Comparison of ENCODE assay signal across 21 mouse cellular contexts in the genomic region with DNA sequence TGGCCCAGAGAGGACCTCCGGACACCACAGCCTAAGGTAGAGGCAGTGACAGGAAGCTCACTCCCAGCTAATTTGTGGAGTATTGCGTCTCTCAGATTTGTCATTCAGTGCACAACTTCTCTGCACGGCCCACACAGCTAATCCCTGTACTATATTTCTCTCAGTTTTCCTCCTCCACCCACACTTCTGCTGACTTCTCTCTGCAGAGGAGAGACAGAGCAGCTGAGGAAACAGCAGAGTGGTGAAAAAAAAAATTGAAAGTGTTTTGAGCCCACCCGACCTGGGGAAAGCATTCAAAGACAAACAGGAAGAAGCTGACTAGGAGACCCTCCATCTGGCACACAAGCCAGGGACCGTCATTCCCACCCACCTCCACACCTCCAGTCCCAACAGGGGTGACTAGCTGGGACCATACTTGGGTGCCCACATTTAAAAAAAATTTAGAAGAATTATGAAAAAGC.
DNase-seq lines count a peak whose midpoint lies in the region; ATAC-seq and TF ChIP-seq lines count a peak whose summit lies in the region.
"Had no signal": no experiment of that assay in that cellular context is flagged by ENCODE, and none has a peak within 500 bp of the region (broad histone marks: within the 10 kb centered on the region; RNA-seq: fewer than 3 reads in every experiment).

No protein-coding gene starts in this region.

- H3K36me3 ChIP-seq in hindbrain, embryonic 13.5 days, result no peaks in the 10 kb centered on the region
- no peaks in the 10 kb centered on the region for H3K36me3 ChIP-seq in thymus, adult 2 months (ENCODE audit: control insufficient read depth, insufficient read depth, low read length)
- H3K36me3 ChIP-seq: hindbrain, embryonic 15.5 days; midbrain, embryonic 10.5 days; neural tube, embryonic 13.5 days had no signal

- TF ChIP-seq CTCF in thymus, adult 2 months (IDR thresholded peaks at IDR 0.05; ENCODE audit: borderline replicate concordance, control insufficient read depth, extremely low read depth, insufficient read depth, low read length, poor library complexity), result no peak

- H3K9ac ChIP-seq in hindbrain, embryonic 13.5 days, result no peak overlapping the region
- H3K9ac ChIP-seq: hindbrain, embryonic 15.5 days; neural tube, embryonic 13.5 days had no signal

- no peak overlapping the region for H3K4me3 ChIP-seq in hindbrain, embryonic 13.5 days
- H3K4me3 ChIP-seq in thymus, adult 2 months (ENCODE audit: control insufficient read depth, insufficient read depth, low read length), result no peak overlapping the region
- H3K4me3 ChIP-seq: hindbrain, embryonic 15.5 days; midbrain, embryonic 10.5 days; neural tube, embryonic 13.5 days had no signal

- H3K9me3 ChIP-seq in hindbrain, embryonic 13.5 days, result no peaks in the 10 kb centered on the region
- H3K9me3 ChIP-seq: hindbrain, embryonic 15.5 days; midbrain, embryonic 10.5 days; neural tube, embryonic 13.5 days had no signal

- ATAC-seq in hindbrain, embryonic 13.5 days (ENCODE audit: low FRiP score), result no peak
- ATAC-seq: forebrain, embryonic 16.5 days; intestine, embryonic 16.5 days had no signal

- no peaks in the 10 kb centered on the region for H3K27me3 ChIP-seq in hindbrain, embryonic 13.5 days
- H3K27me3 ChIP-seq in thymus, adult 2 months (ENCODE audit: control insufficient read depth, insufficient read depth, low read length), result no peaks in the 10 kb centered on the region
- H3K27me3 ChIP-seq: hindbrain, embryonic 15.5 days; neural tube, embryonic 13.5 days had no signal

- peaks cover 4% of the 10 kb centered on the region for H3K4me1 ChIP-seq in hindbrain, embryonic 13.5 days (replicated peaks)
- H3K4me1 ChIP-seq in thymus, adult 2 months (replicated peaks; ENCODE audit: control insufficient read depth, insufficient read depth, low read length), result no peaks in the 10 kb centered on the region
- H3K4me1 ChIP-seq: midbrain, embryonic 10.5 days had no signal

- 84% methylated on average over 5 of the region's 5 CpGs for WGBS in hindbrain, embryonic 13.5 days
- 85% methylated on average over 5 of the region's 5 CpGs for WGBS in thymus, adult 2 months

- H3K27ac ChIP-seq in hindbrain, embryonic 13.5 days, result no peak overlapping the region
- H3K27ac ChIP-seq in thymus, adult 2 months (ENCODE audit: control insufficient read depth, insufficient read depth, low read length), result no peak overlapping the region
- H3K27ac ChIP-seq: hindbrain, embryonic 15.5 days; midbrain, embryonic 10.5 days; neural tube, embryonic 13.5 days; stomach, postnatal 0 days had no signal

- no peak for TF ChIP-seq POLR2A in thymus, adult 2 months (IDR thresholded peaks at IDR 0.05; ENCODE audit: control insufficient read depth, extremely low read depth, insufficient read depth, low read length, poor library complexity)

- DNase-seq in right cerebral cortex, adult 18-20 months, result peak; percentile 84
- no peak for DNase-seq in right cerebral cortex, postnatal 14 days
- DNase-seq in frontal cortex, postnatal 14 days (ENCODE audit: low spot score in 2 of 2), result peak; percentile 25 to 41
- DNase-seq in left cerebral cortex, adult 8-10 months (ENCODE audit: low spot score in 2 of 2), result peak; percentile 48 to 75
- peak; percentile 60 to 79 for DNase-seq in right cerebral cortex, postnatal 36 days (ENCODE audit: low spot score in 2 of 2)
- no peak for DNase-seq in thymus, adult 2 months
- no peak for DNase-seq in embryo, embryonic 10.5 days (ENCODE audit: low spot score)
- DNase-seq: cerebellum, postnatal 25 days; gastrocnemius, postnatal 25 days; heart, postnatal 14 days; liver; lung, adult 18-20 months; lung, postnatal 36 days had no signal

- H3K4me2 ChIP-seq in hindbrain, embryonic 13.5 days, result no peak overlapping the region
- H3K4me2 ChIP-seq: heart, embryonic 11.5 days; hindbrain, embryonic 15.5 days; neural tube, embryonic 13.5 days had no signal

Comparison
In these comparisons a context has a peak if more than half of its experiments do, and no peak if none do; other contexts are left out.
1. DNase-seq: peak in right cerebral cortex, adult 18-20 months (single experiment), frontal cortex, postnatal 14 days (2 of 2), left cerebral cortex, adult 8-10 months (2 of 2) and right cerebral cortex, postnatal 36 days (2 of 2); none in right cerebral cortex, postnatal 14 days (single experiment), thymus, adult 2 months (single experiment) and embryo, embryonic 10.5 days (single experiment).